Mouse (Mus musculus) limb, embryonic 12.5 days (tissue): ENCODE measurements around the gene Pcnx. TPM values are rescaled to one million over a fixed set of nuclear protein-coding genes. Genes with fewer than 3 reads are reported as not detected.

Source experiments
- ATAC-seq: fragments of 200-750 bp; cut with Nextera tagmentation; 2 replicates; pipeline ENCODE4 v1.8.0; 2017; ENCODE audit warnings: low read depth, moderate TSS enrichment; ENCODE audit not compliant: insufficient number of reproducible peaks, insufficient read depth, low FRiP score, low TSS enrichment
- H3K27ac ChIP-seq: fragments of 300-500 bp; sonication (generic); 2 replicates; pipeline ENCODE4 v1.5.1; 2016; ENCODE audit warnings: mild to moderate bottlenecking, moderate library complexity
- H3K27me3 ChIP-seq: fragments of 300-500 bp; sonication (generic); 2 replicates; pipeline ENCODE4 v1.6.1; 2016; ENCODE audit warnings: mild to moderate bottlenecking, moderate library complexity
- H3K36me3 ChIP-seq: fragments of 300-500 bp; sonication (generic); 2 replicates; pipeline ENCODE4 v1.6.1; 2016; ENCODE audit warnings: mild to moderate bottlenecking, moderate library complexity
- H3K4me1 ChIP-seq: fragments of 300-500 bp; sonication (generic); replicated peaks from 2 replicates; pipeline ENCODE4 v1.6.1; 2016
- H3K4me2 ChIP-seq: fragments of 300-500 bp; sonication (generic); 2 replicates; pipeline ENCODE4 v1.6.1; 2016; ENCODE audit warnings: mild to moderate bottlenecking, moderate library complexity
- H3K4me3 ChIP-seq: fragments of 300-500 bp; sonication (generic); replicated peaks from 2 replicates; pipeline ENCODE4 v1.5.1; 2016; ENCODE audit warnings: mild to moderate bottlenecking
- H3K9ac ChIP-seq: fragments of 300-500 bp; sonication (generic); replicated peaks from 2 replicates; pipeline ENCODE4 v1.6.1; 2016; ENCODE audit warnings: mild to moderate bottlenecking, moderate library complexity
- H3K9me3 ChIP-seq: fragments of 300-500 bp; sonication (generic); 2 replicates; pipeline ENCODE4 v1.6.1; 2016; ENCODE audit warnings: mild to moderate bottlenecking, moderate library complexity
- WGBS: fragments of 180-500 bp; shearing (Covaris S2); methylation state at CpG from one replicate; pipeline ENCODE4 v1.1.7; 2016; 5-methylcytosine and 5-hydroxymethylcytosine counted together
- polyA plus RNA-seq: library from polyadenylated mRNA; unstranded; fragments of >200 nt; fragmentation: Nextera tagmentation; extraction: Ambion mirVana; gene quantifications from 2 replicates; pipeline ENCODE4 v1.2.1, GENCODE M21; 2016

The Pcnx gene
- polyA plus RNA-seq, 1 experiment from 2014 or later: 12.7 TPM

- Histone ChIP-seq H3K36me3 (no peaks in the 10 kb centered on the region), H3K4me3 (no peak overlapping the region), H3K9me3 (no peaks in the 10 kb centered on the region), H3K27me3 (no peaks in the 10 kb centered on the region), H3K27ac (no peak overlapping the region), H3K9ac (no peak overlapping the region), H3K4me2 (no peak overlapping the region), H3K4me1 (no peaks in the 10 kb centered on the region)
- no peak for ATAC-seq
- WGBS: 93% methylated on average over 2 of the region's 2 CpGs
Observed at GRCm38 (mm10) chr12:81833094-81833493, 26.7 kb upstream of the Pcnx start.

GRCm38 (mm10) chr12:81836162-81836561, 23.7 kb upstream of the Pcnx start:
- no peaks in the 10 kb centered on the region for H3K36me3 ChIP-seq
- no peak for ATAC-seq
- H3K4me2 ChIP-seq: no peak overlapping the region
- H3K27me3 ChIP-seq: no peaks in the 10 kb centered on the region
- H3K9me3 ChIP-seq: no peaks in the 10 kb centered on the region
- H3K9ac ChIP-seq: no peak overlapping the region
- no peaks in the 10 kb centered on the region for H3K4me1 ChIP-seq
- WGBS: 79% methylated on average over 8 of the region's 8 CpGs
- H3K27ac ChIP-seq: no peak overlapping the region
- H3K4me3 ChIP-seq: no peak overlapping the region

GRCm38 (mm10) chr12:81837463-81837862, 22.4 kb upstream of the Pcnx start:
- Histone ChIP-seq H3K27ac (no peak overlapping the region), H3K27me3 (no peaks in the 10 kb centered on the region), H3K9ac (no peak overlapping the region), H3K9me3 (no peaks in the 10 kb centered on the region), H3K4me3 (no peak overlapping the region), H3K36me3 (no peaks in the 10 kb centered on the region), H3K4me2 (no peak overlapping the region), H3K4me1 (0 out of 2 replicates have a peak, but pooled peaks cover 3% of the 10 kb centered on the region)
- no peak for ATAC-seq
- 73% methylated on average over 5 of the region's 5 CpGs for WGBS

- H3K27me3 ChIP-seq: peaks cover 3% of the 10 kb centered on the region; the same call in 1 of the 2 replicates
- H3K9ac ChIP-seq: no peak overlapping the region
- no peak for ATAC-seq
- no peaks in the 10 kb centered on the region for H3K9me3 ChIP-seq
- H3K4me1 ChIP-seq: peaks cover 3% of the 10 kb centered on the region; the same call in 1 of the 2 replicates
- H3K27ac ChIP-seq: no peak overlapping the region
- no peak overlapping the region for H3K4me2 ChIP-seq
- no peaks in the 10 kb centered on the region for H3K36me3 ChIP-seq
- H3K4me3 ChIP-seq: no peak overlapping the region
- 85% methylated on average over 5 of the region's 5 CpGs for whole genome bisulfite sequencing
Observed at GRCm38 (mm10) chr12:81839663-81840062, 20.2 kb upstream of the Pcnx start.

GRCm38 (mm10) chr12:81841046-81841445, 18.8 kb upstream of the Pcnx start:
- H3K4me3 ChIP-seq: no peak overlapping the region
- H3K27ac ChIP-seq: no peak overlapping the region
- H3K4me2 ChIP-seq: no peak overlapping the region
- peaks cover 11% of the 10 kb centered on the region for H3K4me1 ChIP-seq
- H3K36me3 ChIP-seq: no peaks in the 10 kb centered on the region
- peaks cover 10% of the 10 kb centered on the region; the same call in 1 of the 2 replicates for H3K27me3 ChIP-seq
- no peaks in the 10 kb centered on the region for H3K9me3 ChIP-seq
- H3K9ac ChIP-seq: no peak overlapping the region
- ATAC-seq: no peak
- 83% methylated on average over 5 of the region's 5 CpGs for WGBS

- Histone ChIP-seq H3K27ac (no peak overlapping the region), H3K9me3 (no peaks in the 10 kb centered on the region), H3K9ac (no peak overlapping the region), H3K27me3 (peaks cover 10% of the 10 kb centered on the region; the same call in 1 of the 2 replicates), H3K4me2 (no peak overlapping the region), H3K4me3 (no peak overlapping the region), H3K4me1 (peaks cover 11% of the 10 kb centered on the region), H3K36me3 (no peaks in the 10 kb centered on the region)
- ATAC-seq: no peak
- WGBS: 79% methylated on average over 5 of the region's 5 CpGs
Observed at GRCm38 (mm10) chr12:81843501-81843900, 16.3 kb upstream of the Pcnx start.

GRCm38 (mm10) chr12:81844572-81844971, 15.3 kb upstream of the Pcnx start:
- no peak for ATAC-seq
- peaks cover 11% of the 10 kb centered on the region for H3K4me1 ChIP-seq
- H3K27me3 ChIP-seq: peaks cover 10% of the 10 kb centered on the region; the same call in 1 of the 2 replicates
- H3K27ac ChIP-seq: no peak overlapping the region
- peak overlapping the region; percentile 45 for H3K4me2 ChIP-seq
- H3K9ac ChIP-seq: no peak overlapping the region
- H3K4me3 ChIP-seq: 0 out of 2 replicates have a peak overlapping the region, but pooled peaks have one; percentile 6
- no peaks in the 10 kb centered on the region for H3K9me3 ChIP-seq
- no peaks in the 10 kb centered on the region for H3K36me3 ChIP-seq
- 54% methylated on average over 13 of the region's 13 CpGs for WGBS

- no peak overlapping the region for H3K27ac ChIP-seq
- H3K4me3 ChIP-seq: 0 out of 2 replicates have a peak overlapping the region, but pooled peaks have one; percentile 6
- H3K9ac ChIP-seq: no peak overlapping the region
- ATAC-seq: no peak
- peaks cover 10% of the 10 kb centered on the region; the same call in 1 of the 2 replicates for H3K27me3 ChIP-seq
- no peaks in the 10 kb centered on the region for H3K36me3 ChIP-seq
- peak overlapping the region; percentile 45 for H3K4me2 ChIP-seq
- peaks cover 11% of the 10 kb centered on the region for H3K4me1 ChIP-seq
- WGBS: 24% methylated on average over 14 of the region's 14 CpGs
- no peaks in the 10 kb centered on the region for H3K9me3 ChIP-seq
Observed at GRCm38 (mm10) chr12:81844981-81845380, 14.8 kb upstream of the Pcnx start.

- peaks cover 10% of the 10 kb centered on the region; the same call in 1 of the 2 replicates for H3K27me3 ChIP-seq
- no peak overlapping the region for H3K9ac ChIP-seq
- no peak overlapping the region for H3K4me3 ChIP-seq
- no peaks in the 10 kb centered on the region for H3K9me3 ChIP-seq
- peaks cover 8% of the 10 kb centered on the region for H3K4me1 ChIP-seq
- no peaks in the 10 kb centered on the region for H3K36me3 ChIP-seq
- 80% methylated on average over 8 of the region's 8 CpGs for WGBS
- no peak overlapping the region for H3K4me2 ChIP-seq
- no peak overlapping the region for H3K27ac ChIP-seq
- no peak for ATAC-seq
Observed at GRCm38 (mm10) chr12:81849629-81850028, 10.2 kb upstream of the Pcnx start.

GRCm38 (mm10) chr12:81852551-81852950, 7.3 kb upstream of the Pcnx start:
- Histone ChIP-seq H3K36me3 (no peaks in the 10 kb centered on the region), H3K27ac (no peak overlapping the region), H3K27me3 (peaks cover 12% of the 10 kb centered on the region), H3K4me2 (no peak overlapping the region), H3K4me1 (peaks cover 12% of the 10 kb centered on the region), H3K9ac (no peak overlapping the region), H3K4me3 (no peak overlapping the region), H3K9me3 (no peaks in the 10 kb centered on the region)
- no peak for ATAC-seq
- WGBS: 90% methylated on average over 2 of the region's 2 CpGs

GRCm38 (mm10) chr12:81852977-81853376, 6.8 kb upstream of the Pcnx start:
- Histone ChIP-seq H3K9ac (no peak overlapping the region), H3K4me1 (peaks cover 14% of the 10 kb centered on the region), H3K27ac (no peak overlapping the region), H3K36me3 (no peaks in the 10 kb centered on the region), H3K9me3 (no peaks in the 10 kb centered on the region), H3K27me3 (peaks cover 12% of the 10 kb centered on the region), H3K4me2 (no peak overlapping the region), H3K4me3 (no peak overlapping the region)
- 84% methylated on average over 14 of the region's 14 CpGs for WGBS
- ATAC-seq: no peak

- ATAC-seq: no peak
- Histone ChIP-seq H3K4me1 (peaks cover 14% of the 10 kb centered on the region), H3K4me3 (no peak overlapping the region), H3K9me3 (no peaks in the 10 kb centered on the region), H3K9ac (no peak overlapping the region), H3K27me3 (peaks cover 12% of the 10 kb centered on the region), H3K27ac (no peak overlapping the region), H3K4me2 (no peak overlapping the region), H3K36me3 (no peaks in the 10 kb centered on the region)
- WGBS: 89% methylated on average over 8 of the region's 9 CpGs
Observed at GRCm38 (mm10) chr12:81853543-81853942, 6.3 kb upstream of the Pcnx start.
